Mouse (Mus musculus): ENCODE results near the gene Cplane1. TPM values are rescaled to one million over a fixed set of nuclear protein-coding genes. Genes with fewer than 3 reads are reported as not detected.

Cplane1 gene
- polyA plus RNA-seq (2014; fragmentation: Nextera tagmentation; extraction: Ambion mirVana), result 13.8 and 18.3 TPM in 2 replicates

DNA sequence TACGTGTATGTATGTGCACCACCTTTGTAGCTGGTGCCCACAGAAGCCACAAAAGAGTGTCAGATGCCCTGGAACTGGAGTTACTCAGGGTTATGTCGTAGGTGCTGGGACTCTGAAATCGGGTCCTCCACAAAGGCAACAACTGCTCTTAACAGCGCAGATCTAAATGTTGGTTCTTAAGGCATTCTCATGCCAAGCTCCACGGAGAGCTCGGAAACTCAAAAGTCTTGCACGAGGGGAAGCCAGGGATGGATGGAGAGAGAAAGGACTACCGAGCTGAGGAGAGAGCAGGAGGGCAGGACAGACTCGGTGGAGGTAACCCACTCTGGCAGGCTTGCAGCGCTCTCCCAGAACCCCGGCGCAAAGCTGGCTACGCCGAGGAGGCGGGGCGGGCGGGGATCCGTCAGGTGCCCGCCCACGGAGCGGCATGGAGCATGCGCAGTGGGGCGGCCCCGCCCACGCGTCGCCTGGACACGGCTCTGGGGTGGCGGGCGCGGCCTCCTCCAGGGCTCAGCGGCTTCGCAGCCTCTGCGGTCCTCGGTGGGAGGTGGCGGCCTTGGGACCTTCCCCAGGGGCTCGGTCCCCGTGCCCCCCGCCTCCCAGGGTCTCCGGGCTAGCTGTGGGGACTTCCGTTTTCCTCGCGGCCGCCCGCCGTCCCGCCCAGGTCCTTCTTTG lies at the start of gene Cplane1:
Cplane1 (plus strand) TSS at position 516 of the 675 bp plus-strand sequence.
- no peaks in the 10 kb centered on the region for H3K27me3 ChIP-seq (ENCODE audit: control insufficient read depth, insufficient read depth, low read length)
- H3K27ac ChIP-seq (ENCODE audit: low read depth, low read length), result peak within 1 kb of the TSS; percentile 59; the same call in 1 of the 2 replicates
- peak within 1 kb of the TSS; percentile 85 for H3K9ac ChIP-seq (ENCODE audit: low read depth, low read length)
- H3K4me3 ChIP-seq (ENCODE audit: low read length), result peak within 1 kb of the TSS; percentile 77
- peak within 1 kb of the TSS; percentile 63 for H3K4me2 ChIP-seq (replicated peaks; ENCODE audit: low read depth, low read length)
- H3K36me3 ChIP-seq (ENCODE audit: control insufficient read depth, insufficient read depth, low read length), result peaks cover 10% of the 10 kb centered on the region; the same call in 1 of the 2 replicates
- H3K9me3 ChIP-seq (ENCODE audit: control insufficient read depth, low read length), result no peaks in the 10 kb centered on the region
- H3K4me1 ChIP-seq (ENCODE audit: control insufficient read depth, insufficient read depth, low read length), result 0 out of 2 replicates have a peak, but pooled peaks cover 2% of the 10 kb centered on the region
- ATAC-seq (ENCODE audit: low FRiP score, low TSS enrichment), result peak; percentile 99
- WGBS, result under 1% methylated on average over 38 of the region's 47 CpGs

DNA sequence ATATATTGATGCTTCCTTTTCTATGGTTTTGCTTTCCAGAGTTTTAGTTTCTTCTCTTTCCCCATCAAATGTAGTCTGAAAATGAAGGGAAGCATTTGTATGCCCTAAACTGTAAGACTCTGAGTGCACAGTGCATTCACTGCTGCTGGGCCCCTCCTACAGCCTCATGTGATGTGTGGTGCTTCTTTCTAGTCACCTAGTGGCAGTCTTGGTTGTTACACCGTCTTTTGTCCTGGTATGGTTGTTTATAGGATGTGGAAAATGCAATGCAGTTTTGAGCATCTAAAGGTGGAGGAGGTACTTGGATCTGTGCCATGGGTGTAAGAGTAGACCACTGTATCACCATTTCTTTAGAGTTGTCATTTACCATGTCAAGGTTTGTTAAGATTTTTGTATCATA lies 39.6 kb upstream of the Cplane1 start:
- ATAC-seq (ENCODE audit: low FRiP score, low TSS enrichment), result no peak
- no peaks in the 10 kb centered on the region for H3K27me3 ChIP-seq (ENCODE audit: control insufficient read depth, insufficient read depth, low read length)
- no peak overlapping the region for H3K9ac ChIP-seq (ENCODE audit: low read depth, low read length)
- H3K4me1 ChIP-seq (ENCODE audit: control insufficient read depth, insufficient read depth, low read length), result no peaks in the 10 kb centered on the region
- 74% methylated on average over 1 of the region's 1 CpGs for WGBS
- no peak overlapping the region for H3K4me2 ChIP-seq (replicated peaks; ENCODE audit: low read depth, low read length)
- H3K9me3 ChIP-seq (ENCODE audit: control insufficient read depth, low read length), result no peaks in the 10 kb centered on the region
- H3K27ac ChIP-seq (ENCODE audit: low read depth, low read length), result no peak overlapping the region
- H3K4me3 ChIP-seq (ENCODE audit: low read length), result no peak overlapping the region
- H3K36me3 ChIP-seq (ENCODE audit: control insufficient read depth, insufficient read depth, low read length), result peaks cover 82% of the 10 kb centered on the region

DNA sequence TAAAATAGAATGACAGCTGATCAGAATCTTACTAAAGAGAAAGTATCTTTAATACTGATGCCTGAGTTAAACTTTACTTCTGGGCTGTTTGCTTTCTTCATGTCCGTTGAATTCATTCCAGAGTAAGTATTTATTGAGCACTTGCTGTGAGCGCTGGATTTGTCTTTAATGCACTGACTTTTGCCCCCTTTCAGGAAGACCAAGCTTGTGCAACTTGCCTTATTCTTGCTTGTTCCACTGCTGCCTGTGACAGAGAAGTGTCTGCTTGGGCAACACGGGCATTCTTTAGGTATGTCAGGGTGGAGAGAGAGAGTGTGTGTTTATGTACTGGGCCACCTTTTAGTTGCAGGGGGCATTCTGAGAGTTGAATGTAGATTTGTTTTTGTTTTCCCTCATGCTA lies 37.6 kb upstream of the Cplane1 start:
- Histone ChIP-seq H3K9ac (ENCODE audit: low read depth, low read length) (no peak overlapping the region), H3K27me3 (ENCODE audit: control insufficient read depth, insufficient read depth, low read length) (no peaks in the 10 kb centered on the region), H3K9me3 (ENCODE audit: control insufficient read depth, low read length) (no peaks in the 10 kb centered on the region), H3K27ac (ENCODE audit: low read depth, low read length) (no peak overlapping the region), H3K4me2 (replicated peaks; ENCODE audit: low read depth, low read length) (no peak overlapping the region), H3K4me1 (ENCODE audit: control insufficient read depth, insufficient read depth, low read length) (no peaks in the 10 kb centered on the region), H3K36me3 (ENCODE audit: control insufficient read depth, insufficient read depth, low read length) (peaks cover 93% of the 10 kb centered on the region), H3K4me3 (ENCODE audit: low read length) (no peak overlapping the region)
- no peak for ATAC-seq (ENCODE audit: low FRiP score, low TSS enrichment)
- 94% methylated on average over 3 of the region's 3 CpGs for WGBS

DNA sequence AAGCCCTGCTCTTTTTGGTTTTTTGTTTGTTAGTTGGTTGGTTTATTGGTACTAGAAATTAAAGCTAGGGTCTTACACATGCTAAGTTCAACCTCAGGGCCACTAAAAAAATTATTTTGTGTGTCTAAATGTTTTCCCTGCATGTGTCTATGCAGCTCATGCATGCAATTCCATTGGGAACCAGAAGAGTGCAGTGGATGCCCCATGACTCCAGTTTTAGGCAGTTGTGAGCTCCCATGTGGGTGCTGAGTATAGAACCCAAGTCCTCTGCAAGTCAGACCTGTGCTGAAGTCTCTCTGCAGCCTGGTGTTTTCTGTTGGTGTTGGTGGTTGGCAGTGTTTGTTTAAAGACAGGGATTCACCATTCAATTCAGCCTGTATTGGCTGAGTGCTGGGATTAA lies 37.1 kb upstream of the Cplane1 start:
- Histone ChIP-seq H3K9me3 (ENCODE audit: control insufficient read depth, low read length) (no peaks in the 10 kb centered on the region), H3K9ac (ENCODE audit: low read depth, low read length) (no peak overlapping the region), H3K4me2 (replicated peaks; ENCODE audit: low read depth, low read length) (no peak overlapping the region), H3K36me3 (ENCODE audit: control insufficient read depth, insufficient read depth, low read length) (peaks cover 93% of the 10 kb centered on the region), H3K4me3 (ENCODE audit: low read length) (no peak overlapping the region), H3K27me3 (ENCODE audit: control insufficient read depth, insufficient read depth, low read length) (no peaks in the 10 kb centered on the region), H3K4me1 (ENCODE audit: control insufficient read depth, insufficient read depth, low read length) (no peaks in the 10 kb centered on the region), H3K27ac (ENCODE audit: low read depth, low read length) (no peak overlapping the region)
- ATAC-seq (ENCODE audit: low FRiP score, low TSS enrichment), result no peak

DNA sequence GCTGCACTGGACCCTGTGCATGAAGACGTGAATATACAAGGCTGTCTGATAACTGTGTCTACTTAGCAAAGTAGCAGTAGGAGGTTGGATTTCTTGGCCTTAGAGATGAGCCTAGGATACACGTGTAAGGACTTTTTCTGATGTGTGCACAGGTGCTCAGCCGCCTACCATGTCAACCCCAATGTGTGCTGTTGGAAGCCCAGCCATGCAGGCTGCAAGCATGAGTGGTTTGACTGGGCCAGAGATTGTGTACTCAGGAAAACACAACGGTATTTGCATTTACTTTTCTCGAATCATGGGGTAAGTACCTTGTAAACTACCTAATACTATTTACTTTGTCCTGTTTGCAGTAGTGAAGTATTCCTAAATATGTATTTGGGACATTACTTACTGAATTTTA lies 33.3 kb upstream of the Cplane1 start:
- Histone ChIP-seq H3K4me3 (ENCODE audit: low read length) (no peak overlapping the region), H3K9me3 (ENCODE audit: control insufficient read depth, low read length) (no peaks in the 10 kb centered on the region), H3K4me1 (ENCODE audit: control insufficient read depth, insufficient read depth, low read length) (no peaks in the 10 kb centered on the region), H3K27me3 (ENCODE audit: control insufficient read depth, insufficient read depth, low read length) (no peaks in the 10 kb centered on the region), H3K9ac (ENCODE audit: low read depth, low read length) (no peak overlapping the region), H3K27ac (ENCODE audit: low read depth, low read length) (no peak overlapping the region), H3K4me2 (replicated peaks; ENCODE audit: low read depth, low read length) (no peak overlapping the region), H3K36me3 (ENCODE audit: control insufficient read depth, insufficient read depth, low read length) (peaks cover 94% of the 10 kb centered on the region)
- ATAC-seq (ENCODE audit: low FRiP score, low TSS enrichment), result no peak
- WGBS, result 94% methylated on average over 5 of the region's 5 CpGs

DNA sequence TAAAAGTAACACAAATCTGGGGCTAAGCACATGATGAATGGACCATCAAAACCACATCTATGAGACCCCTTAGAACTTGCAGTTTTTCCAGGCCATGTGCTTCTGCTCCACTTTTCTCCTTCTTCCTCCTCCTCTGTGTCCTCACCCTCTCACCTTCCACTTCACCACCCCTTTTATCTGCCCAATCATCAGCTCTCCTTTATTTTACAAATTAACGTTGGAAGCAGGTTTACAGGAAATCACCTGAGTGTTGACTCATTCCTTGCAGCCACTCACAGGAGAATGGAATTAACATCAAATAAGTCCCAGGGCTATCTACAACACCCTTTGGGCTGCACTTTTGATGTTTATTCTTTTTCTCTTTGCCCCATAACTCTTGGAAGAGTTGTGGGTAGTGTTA lies 7.1 kb upstream of the Cplane1 start:
- H3K27me3 ChIP-seq (ENCODE audit: control insufficient read depth, insufficient read depth, low read length), result no peaks in the 10 kb centered on the region
- H3K4me2 ChIP-seq (replicated peaks; ENCODE audit: low read depth, low read length), result no peak overlapping the region
- no peaks in the 10 kb centered on the region for H3K4me1 ChIP-seq (ENCODE audit: control insufficient read depth, insufficient read depth, low read length)
- no peak overlapping the region for H3K27ac ChIP-seq (ENCODE audit: low read depth, low read length)
- 85% methylated on average over 1 of the region's 1 CpGs for WGBS
- no peak overlapping the region for H3K4me3 ChIP-seq (ENCODE audit: low read length)
- no peak overlapping the region for H3K9ac ChIP-seq (ENCODE audit: low read depth, low read length)
- ATAC-seq (ENCODE audit: low FRiP score, low TSS enrichment), result no peak
- H3K36me3 ChIP-seq (ENCODE audit: control insufficient read depth, insufficient read depth, low read length), result peaks cover 45% of the 10 kb centered on the region
- H3K9me3 ChIP-seq (ENCODE audit: control insufficient read depth, low read length), result no peaks in the 10 kb centered on the region

DNA sequence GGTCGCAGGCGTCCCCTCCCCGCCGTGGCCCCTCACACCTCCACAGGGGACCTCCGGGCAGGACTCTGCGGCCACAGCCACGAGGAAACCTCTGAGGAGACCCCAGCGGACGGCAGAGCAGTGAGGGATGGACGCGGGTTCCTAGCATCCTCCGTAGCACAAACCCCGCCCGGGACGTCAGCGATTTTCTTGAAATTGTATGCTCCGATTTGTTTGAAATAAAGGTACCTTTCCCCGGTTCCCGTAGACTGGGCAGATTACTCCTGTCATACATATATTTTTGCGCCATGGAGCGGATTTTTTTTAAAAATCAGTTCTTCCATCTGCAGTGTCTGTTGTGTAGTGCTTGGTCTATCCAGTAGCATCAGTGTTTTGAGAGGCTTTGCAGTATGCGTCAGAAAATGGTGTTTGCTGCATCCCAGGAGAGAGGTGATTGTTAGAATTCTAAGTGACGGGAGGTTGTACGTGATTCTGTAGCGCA lies 400 bp downstream of the Cplane1 start:
- Histone ChIP-seq H3K36me3 (ENCODE audit: control insufficient read depth, insufficient read depth, low read length) (peaks cover 10% of the 10 kb centered on the region; the same call in 1 of the 2 replicates), H3K9me3 (ENCODE audit: control insufficient read depth, low read length) (no peaks in the 10 kb centered on the region), H3K27me3 (ENCODE audit: control insufficient read depth, insufficient read depth, low read length) (no peaks in the 10 kb centered on the region), H3K4me3 (ENCODE audit: low read length) (peak overlapping the region; percentile 77), H3K9ac (ENCODE audit: low read depth, low read length) (peak overlapping the region; percentile 85), H3K4me1 (ENCODE audit: control insufficient read depth, insufficient read depth, low read length) (0 out of 2 replicates have a peak, but pooled peaks cover 2% of the 10 kb centered on the region), H3K27ac (ENCODE audit: low read depth, low read length) (no peak overlapping the region), H3K4me2 (replicated peaks; ENCODE audit: low read depth, low read length) (peak overlapping the region; percentile 63)
- under 1% methylated on average over 25 of the region's 25 CpGs for WGBS
- ATAC-seq (ENCODE audit: low FRiP score, low TSS enrichment), result peak; percentile 81

DNA sequence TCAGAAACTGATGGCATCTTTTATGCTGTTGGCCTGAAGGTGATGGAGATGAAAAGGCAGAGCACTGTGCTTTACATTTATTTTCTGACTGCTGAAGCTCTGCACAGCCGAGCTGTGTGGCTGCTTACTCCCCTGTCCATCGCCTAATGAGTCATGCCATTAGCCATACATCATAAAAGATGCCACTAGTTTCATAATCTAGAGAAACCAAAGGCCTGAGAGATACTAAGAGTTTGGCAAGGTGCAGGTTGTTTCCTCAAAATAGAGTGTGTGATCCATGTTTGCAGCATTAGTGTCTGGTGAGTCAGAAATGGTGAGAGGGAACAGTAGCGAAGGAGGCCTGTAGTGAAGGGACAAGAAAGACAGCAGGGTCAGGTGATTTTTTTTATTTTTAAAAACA lies 20.7 kb downstream of the Cplane1 start:
- H3K27me3 ChIP-seq (ENCODE audit: control insufficient read depth, insufficient read depth, low read length), result no peaks in the 10 kb centered on the region
- H3K9ac ChIP-seq (ENCODE audit: low read depth, low read length), result no peak overlapping the region
- WGBS, result 87% methylated on average over 3 of the region's 3 CpGs
- H3K4me3 ChIP-seq (ENCODE audit: low read length), result no peak overlapping the region
- no peak overlapping the region for H3K4me2 ChIP-seq (replicated peaks; ENCODE audit: low read depth, low read length)
- H3K9me3 ChIP-seq (ENCODE audit: control insufficient read depth, low read length), result no peaks in the 10 kb centered on the region
- H3K27ac ChIP-seq (ENCODE audit: low read depth, low read length), result no peak overlapping the region
- H3K4me1 ChIP-seq (ENCODE audit: control insufficient read depth, insufficient read depth, low read length), result no peaks in the 10 kb centered on the region
- no peak for ATAC-seq (ENCODE audit: low FRiP score, low TSS enrichment)
- peaks cover 48% of the 10 kb centered on the region for H3K36me3 ChIP-seq (ENCODE audit: control insufficient read depth, insufficient read depth, low read length)

DNA sequence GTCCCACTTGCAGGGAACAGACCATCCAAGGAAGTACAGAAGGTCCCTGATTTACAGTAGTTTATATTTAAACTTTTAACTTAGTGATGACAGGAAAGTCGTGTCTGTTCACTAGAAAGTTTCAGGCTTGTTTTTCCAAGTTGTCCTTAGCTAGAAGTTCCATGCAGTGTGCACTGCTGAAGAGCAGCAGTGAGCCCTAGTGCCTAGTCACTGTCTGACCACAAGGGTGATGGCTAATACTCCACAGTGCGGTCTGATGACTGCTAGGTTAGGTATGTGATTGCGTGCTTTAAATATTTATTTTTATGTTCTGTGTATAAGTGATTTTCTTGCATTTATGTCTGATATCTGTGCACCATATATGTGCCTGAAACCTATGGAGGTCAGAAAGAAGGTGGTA lies 21.5 kb downstream of the Cplane1 start:
- Histone ChIP-seq H3K9ac (ENCODE audit: low read depth, low read length) (no peak overlapping the region), H3K4me3 (ENCODE audit: low read length) (no peak overlapping the region), H3K4me1 (ENCODE audit: control insufficient read depth, insufficient read depth, low read length) (no peaks in the 10 kb centered on the region), H3K27me3 (ENCODE audit: control insufficient read depth, insufficient read depth, low read length) (no peaks in the 10 kb centered on the region), H3K27ac (ENCODE audit: low read depth, low read length) (no peak overlapping the region), H3K4me2 (replicated peaks; ENCODE audit: low read depth, low read length) (no peak overlapping the region), H3K9me3 (ENCODE audit: control insufficient read depth, low read length) (no peaks in the 10 kb centered on the region), H3K36me3 (ENCODE audit: control insufficient read depth, insufficient read depth, low read length) (peaks cover 48% of the 10 kb centered on the region)
- 95% methylated on average over 3 of the region's 3 CpGs for WGBS
- no peak for ATAC-seq (ENCODE audit: low FRiP score, low TSS enrichment)

All from kidney, embryonic 14.5 days (tissue).